Mouse (Mus musculus) liver, embryonic 14.5 days (tissue): ENCODE measurements around the gene Dhx37. TPM values are rescaled to one million over a fixed set of nuclear protein-coding genes. Genes with fewer than 3 reads are reported as not detected.

ENCODE experiments used
- ATAC-seq: fragments of 200-750 bp; cut with Nextera tagmentation; 2 replicates; pipeline ENCODE4 v1.8.0; 2017; ENCODE audit warnings: moderate number of reproducible peaks, mild to moderate bottlenecking, moderate library complexity; ENCODE audit not compliant: insufficient read depth
- DNase-seq, 3 experiments: peaks; one replicate each; pipeline ENCODE4 v3.0.0-alpha.2; 2012 to 2013; ENCODE audit warnings: low read depth in 3 of 3, low spot score in 3 of 3
- H3K27ac ChIP-seq: fragments of 300-500 bp; sonication (generic); 2 replicates; pipeline ENCODE4 v1.5.1; 2014; ENCODE audit warnings: moderate library complexity, mild to moderate bottlenecking, control low read depth, inconsistent platforms
- H3K27me3 ChIP-seq: fragments of 300-500 bp; sonication (generic); 2 replicates; pipeline ENCODE4 v1.6.1; 2014; ENCODE audit warnings: mild to moderate bottlenecking, low read length, moderate library complexity; ENCODE audit not compliant: control insufficient read depth, insufficient read depth
- H3K36me3 ChIP-seq: fragments of 300-500 bp; sonication (generic); replicated peaks from 2 replicates; pipeline ENCODE4 v1.6.1; 2014; ENCODE audit warnings: low read depth; ENCODE audit not compliant: control insufficient read depth, insufficient read depth
- H3K4me1 ChIP-seq, 2 experiments: fragments of 200-500 bp in 1 of 2; fragments of 300-500 bp in 1 of 2; sonication (generic) in 1 of 2; replicated peaks; 2 replicates each; pipeline ENCODE4 v1.6.1; 2012 to 2014; ENCODE audit warnings: antibody characterized with exemption in 1 of 2, inconsistent platforms in 1 of 2, low read length in 1 of 2; ENCODE audit not compliant: control insufficient read depth in 2 of 2, insufficient read depth in 2 of 2
- H3K4me2 ChIP-seq: fragments of 300-500 bp; sonication (generic); 2 replicates; pipeline ENCODE4 v1.6.1; 2014; ENCODE audit warnings: low read depth, mild to moderate bottlenecking, control low read depth, moderate library complexity
- H3K4me3 ChIP-seq, 2 experiments: fragments of 200-500 bp in 1 of 2; fragments of 300-500 bp in 1 of 2; sonication (generic) in 1 of 2; 2 replicates each; pipeline ENCODE4 v1.5.1; 2012 to 2014; ENCODE audit warnings: low read depth in 2 of 2, low read length in 2 of 2, mild to moderate bottlenecking in 2 of 2, control low read depth in 1 of 2, inconsistent platforms in 1 of 2, moderate library complexity in 1 of 2; ENCODE audit not compliant: insufficient read depth in 1 of 2
- H3K9ac ChIP-seq: fragments of 300-500 bp; sonication (generic); replicated peaks from 2 replicates; pipeline ENCODE4 v1.6.1; 2014; ENCODE audit warnings: mild to moderate bottlenecking, control low read depth, moderate library complexity
- H3K9me3 ChIP-seq: fragments of 300-500 bp; sonication (generic); 2 replicates; pipeline ENCODE4 v1.6.1; 2016; ENCODE audit warnings: low read length, mixed read lengths; ENCODE audit not compliant: control insufficient read depth
- CTCF ChIP-seq: IDR thresholded peaks from 2 replicates; pipeline ENCODE4 v1.5.1; 2016; ENCODE audit warnings: antibody characterized with exemption, low read depth, control low read depth
- EP300 ChIP-seq: IDR thresholded peaks from 2 replicates; pipeline ENCODE4 v1.6.1; 2016; ENCODE audit warnings: antibody characterized with exemption, low read depth
- WGBS: fragments of 180-500 bp; shearing (Covaris S2); extraction: QIAGEN DNeasy Blood & Tissue Kit; methylation state at CpG from one replicate; pipeline ENCODE4 v1.1.7; 2014; ENCODE audit not compliant: insufficient replicate concordance; 5-methylcytosine and 5-hydroxymethylcytosine counted together
- polyA plus RNA-seq, 2 experiments: library from polyadenylated mRNA; depleted of rRNA in 1 of 2; stranded (reverse) in 1 of 2; unstranded in 1 of 2; fragments of >200 nt; fragmentation: Nextera tagmentation in 1 of 2; extraction: Ambion mirVana in 1 of 2; gene quantifications; 2 replicates each; pipeline versions ENCODE4 v1.2.1 to v1.2.3; 2012 to 2014

Dhx37 gene
- polyA plus RNA-seq, 2 experiments = 2.2 to 8.1 TPM

DNA sequence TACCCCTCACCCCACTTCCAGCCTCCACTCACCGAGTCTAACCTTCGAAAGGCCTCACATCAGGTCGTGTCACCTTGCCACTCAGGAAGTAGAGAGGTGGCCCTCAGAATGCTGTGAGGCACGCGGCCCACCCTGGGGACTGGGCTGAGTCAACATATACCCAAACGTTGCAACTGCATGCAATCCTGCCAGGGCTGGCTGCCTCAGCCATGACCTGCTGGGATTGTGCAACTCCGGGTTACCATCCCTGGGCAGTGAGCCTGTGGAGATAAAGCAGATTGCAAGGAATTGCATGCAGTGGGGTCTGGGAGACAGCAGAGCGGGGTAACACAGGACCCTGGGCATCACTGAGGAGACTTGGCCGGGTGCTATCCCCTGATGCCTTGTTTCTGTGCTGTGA, 18.7 kb upstream of the Dhx37 start:
- Histone ChIP-seq H3K4me2 (no peak overlapping the region), H3K36me3 (peaks cover 3% of the 10 kb centered on the region; the same call in 1 of the 2 replicates), H3K27ac (no peak overlapping the region), H3K27me3 (no peaks in the 10 kb centered on the region), H3K4me1 (peaks cover 15 to 25% of the 10 kb centered on the region in 2 experiments), H3K9me3 (no peaks in the 10 kb centered on the region), H3K4me3 (no peak overlapping the region), H3K9ac (no peak overlapping the region)
- no peak for DNase-seq
- TF ChIP-seq CTCF = no peak
- no peak for TF ChIP-seq EP300
- WGBS = 71% methylated on average over 9 of the region's 9 CpGs
- ATAC-seq = 0 out of 2 replicates have a peak, but pooled peaks have one; percentile 25

DNA sequence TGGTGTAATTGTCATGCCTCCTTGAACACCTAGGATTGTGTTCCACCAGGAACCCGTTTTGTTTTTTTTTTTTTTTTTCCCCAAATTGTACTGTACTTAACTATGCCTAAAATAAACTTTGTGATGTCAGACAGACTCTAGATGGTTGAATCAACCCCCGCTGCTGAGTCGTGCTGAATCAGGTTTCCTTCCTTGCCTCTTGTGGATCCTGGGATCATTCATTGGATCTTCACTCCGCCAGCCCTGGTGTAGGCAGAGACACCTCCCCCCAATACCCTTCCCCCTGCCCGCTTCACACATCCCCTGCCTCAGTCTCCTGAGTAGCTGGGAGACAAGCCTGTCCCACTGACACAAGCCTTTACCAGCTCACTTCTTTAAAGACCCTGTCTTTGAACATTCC, 15.4 kb upstream of the Dhx37 start:
- H3K36me3 ChIP-seq = no peaks in the 10 kb centered on the region; the same call in 1 of the 2 replicates
- no peak for TF ChIP-seq EP300
- TF ChIP-seq CTCF = no peak
- no peaks in the 10 kb centered on the region for H3K27me3 ChIP-seq
- no peak overlapping the region for H3K27ac ChIP-seq
- peaks cover 0 to 9% of the 10 kb centered on the region in 2 experiments; a peak in 2 of 4 replicates for H3K4me1 ChIP-seq
- 63% methylated on average over 5 of the region's 5 CpGs for WGBS
- no peak overlapping the region for H3K4me2 ChIP-seq
- DNase-seq (no peak), ATAC-seq (no peak)
- no peak overlapping the region for H3K4me3 ChIP-seq
- H3K9ac ChIP-seq = no peak overlapping the region
- H3K9me3 ChIP-seq = no peaks in the 10 kb centered on the region

DNA sequence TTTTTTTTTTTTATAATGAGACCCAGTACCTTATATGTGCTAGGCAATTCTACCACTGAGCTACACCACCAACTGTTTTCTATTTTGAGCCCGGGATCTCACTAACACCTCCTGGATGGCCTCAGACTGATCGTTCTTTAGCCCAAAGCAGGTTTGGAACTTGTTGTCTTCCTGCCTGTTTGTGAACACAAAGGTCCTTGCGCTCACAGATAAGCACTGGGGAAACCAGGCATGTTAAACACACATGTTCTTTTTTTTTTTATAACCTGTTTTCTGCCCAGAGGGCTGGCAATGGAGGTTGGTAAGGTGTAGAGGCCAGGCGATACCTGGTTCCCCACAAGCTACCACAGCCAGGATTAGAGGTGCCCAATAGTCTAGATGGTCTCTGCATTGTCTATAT, 14.7 kb upstream of the Dhx37 start:
- TF ChIP-seq CTCF (no peak), EP300 (no peak)
- DNase-seq (no peak), ATAC-seq (no peak)
- Histone ChIP-seq H3K4me3 (no peak overlapping the region), H3K9me3 (no peaks in the 10 kb centered on the region), H3K27me3 (no peaks in the 10 kb centered on the region), H3K4me2 (no peak overlapping the region), H3K27ac (no peak overlapping the region), H3K36me3 (no peaks in the 10 kb centered on the region; the same call in 1 of the 2 replicates), H3K9ac (no peak overlapping the region), H3K4me1 (peaks cover 0 to 11% of the 10 kb centered on the region in 2 experiments; a peak in 2 of 4 replicates)
- 55% methylated on average over 4 of the region's 4 CpGs for WGBS

DNA sequence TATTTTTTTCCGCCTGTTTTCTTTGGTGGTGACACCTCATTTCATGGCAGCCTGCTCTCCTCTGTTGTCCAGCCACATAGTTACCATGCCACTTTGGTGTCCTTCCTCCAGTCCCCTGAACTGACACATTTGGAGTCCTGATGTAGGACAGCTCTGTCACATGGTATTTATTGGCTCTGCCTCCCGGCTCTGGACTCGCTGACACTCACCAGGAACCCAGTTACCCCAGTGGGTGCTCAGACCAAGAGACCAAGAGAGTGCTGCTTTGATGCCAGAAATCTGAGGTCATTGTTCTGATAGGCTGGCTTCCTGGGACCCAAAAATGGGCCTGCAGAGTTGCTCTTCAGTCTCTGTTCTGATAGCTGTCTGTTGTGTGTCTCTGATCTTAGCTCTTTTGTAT, 14.1 kb upstream of the Dhx37 start:
- H3K9ac ChIP-seq = no peak overlapping the region
- TF ChIP-seq EP300 = no peak
- TF ChIP-seq CTCF = no peak
- no peak overlapping the region for H3K4me2 ChIP-seq
- no peaks in the 10 kb centered on the region; the same call in 1 of the 2 replicates for H3K36me3 ChIP-seq
- no peak overlapping the region for H3K4me3 ChIP-seq
- ATAC-seq (no peak), DNase-seq (no peak)
- WGBS = 74% methylated on average over 3 of the region's 3 CpGs
- no peak overlapping the region for H3K27ac ChIP-seq
- H3K27me3 ChIP-seq = no peaks in the 10 kb centered on the region
- no peaks in the 10 kb centered on the region for H3K9me3 ChIP-seq
- peaks cover 0 to 14% of the 10 kb centered on the region in 2 experiments; a peak in 2 of 4 replicates for H3K4me1 ChIP-seq

DNA sequence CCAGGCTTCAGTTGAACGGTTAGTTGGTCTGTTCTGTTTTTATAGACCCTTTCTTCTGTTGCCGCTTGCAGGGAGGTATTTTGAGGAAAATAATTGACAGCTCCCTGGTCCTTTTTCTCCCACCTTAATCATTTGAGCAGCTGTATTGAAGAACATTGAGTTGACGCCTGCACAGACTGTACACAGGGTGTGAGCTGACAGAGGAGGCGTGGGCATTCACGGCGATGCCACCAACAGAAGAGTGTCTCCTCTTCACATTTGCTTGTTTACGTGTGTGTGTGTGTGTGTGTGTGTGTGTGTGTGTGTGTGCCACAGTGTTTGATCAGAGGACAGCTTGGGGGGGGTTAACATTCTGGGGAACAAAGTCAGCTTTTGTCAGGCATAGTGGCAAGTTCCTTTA, 12.4 kb upstream of the Dhx37 start:
- Histone ChIP-seq H3K9me3 (no peaks in the 10 kb centered on the region), H3K4me2 (no peak overlapping the region), H3K4me3 (no peak overlapping the region), H3K9ac (no peak overlapping the region), H3K27me3 (no peaks in the 10 kb centered on the region), H3K36me3 (no peaks in the 10 kb centered on the region), H3K27ac (no peak overlapping the region), H3K4me1 (peaks cover 4 to 20% of the 10 kb centered on the region in 2 experiments; a peak in 3 of 4 replicates)
- 67% methylated on average over 7 of the region's 7 CpGs for WGBS
- DNase-seq (no peak), ATAC-seq (no peak)
- TF ChIP-seq CTCF (no peak), EP300 (no peak)
